Mouse (Mus musculus): ENCODE data around the gene Krt42. TPM values are rescaled to one million over a fixed set of nuclear protein-coding genes. Genes with fewer than 3 reads are reported as not detected.

Krt42 gene
- polyA plus RNA-seq, 1 experiment from 2014 or later, result not detected

GRCm38 (mm10) chr11:100297801-100298200 is 28.1 kb upstream of the Krt42 start:
- H3K9me3 ChIP-seq (replicated peaks), result no peaks in the 10 kb centered on the region
- no peaks in the 10 kb centered on the region for H3K36me3 ChIP-seq
- no peaks in the 10 kb centered on the region for H3K27me3 ChIP-seq (ENCODE audit: low read depth, poor library complexity, severe bottlenecking)
- WGBS, result 35% methylated on average over 5 of the region's 5 CpGs
- no peak for DNase-seq (ENCODE audit: low spot score)
- no peak overlapping the region for H3K27ac ChIP-seq
- peak overlapping the region; percentile 33; the same call in 1 of the 2 replicates for H3K4me3 ChIP-seq
- peaks cover 8% of the 10 kb centered on the region for H3K4me1 ChIP-seq

GRCm38 (mm10) chr11:100295308-100295707 is 25.6 kb upstream of the Krt42 start:
- no peak overlapping the region for H3K27ac ChIP-seq
- peaks cover 13% of the 10 kb centered on the region for H3K4me1 ChIP-seq
- no peaks in the 10 kb centered on the region for H3K36me3 ChIP-seq
- no peaks in the 10 kb centered on the region for H3K9me3 ChIP-seq (replicated peaks)
- peak; percentile 94 for DNase-seq (ENCODE audit: low spot score)
- H3K27me3 ChIP-seq (ENCODE audit: low read depth, poor library complexity, severe bottlenecking), result no peaks in the 10 kb centered on the region
- no peak overlapping the region for H3K4me3 ChIP-seq
- 5% methylated on average over 10 of the region's 10 CpGs for WGBS

GRCm38 (mm10) chr11:100292884-100293283 is 23.2 kb upstream of the Krt42 start:
- Histone ChIP-seq H3K27ac (no peak overlapping the region), H3K27me3 (ENCODE audit: low read depth, poor library complexity, severe bottlenecking) (no peaks in the 10 kb centered on the region), H3K4me1 (0 out of 2 replicates have a peak, but pooled peaks cover 8% of the 10 kb centered on the region), H3K4me3 (no peak overlapping the region), H3K9me3 (replicated peaks) (no peaks in the 10 kb centered on the region), H3K36me3 (no peaks in the 10 kb centered on the region)
- no peak for DNase-seq (ENCODE audit: low spot score)
- WGBS, result 63% methylated on average over 6 of the region's 6 CpGs

- DNase-seq (ENCODE audit: low spot score), result no peak
- no peak overlapping the region for H3K4me3 ChIP-seq
Observed at GRCm38 (mm10) chr11:100290235-100290634, 20.6 kb upstream of the Krt42 start.

GRCm38 (mm10) chr11:100288942-100289341 is 19.3 kb upstream of the Krt42 start:
- Histone ChIP-seq H3K27me3 (ENCODE audit: low read depth, poor library complexity, severe bottlenecking) (no peaks in the 10 kb centered on the region), H3K4me3 (no peak overlapping the region), H3K36me3 (no peaks in the 10 kb centered on the region), H3K9me3 (replicated peaks) (no peaks in the 10 kb centered on the region), H3K27ac (peak overlapping the region; percentile 16; the same call in 1 of the 2 replicates), H3K4me1 (peaks cover 8% of the 10 kb centered on the region; the same call in 1 of the 2 replicates)
- WGBS, result 83% methylated on average over 6 of the region's 6 CpGs
- DNase-seq (ENCODE audit: low spot score), result no peak

More at GRCm38 (mm10) chr11:100290235-100290634, 20.6 kb upstream of the Krt42 start:
- WGBS, result 62% methylated on average over 5 of the region's 5 CpGs
- Histone ChIP-seq H3K4me1 (peaks cover 10% of the 10 kb centered on the region; the same call in 1 of the 2 replicates), H3K27me3 (ENCODE audit: low read depth, poor library complexity, severe bottlenecking) (no peaks in the 10 kb centered on the region), H3K9me3 (replicated peaks) (no peaks in the 10 kb centered on the region), H3K27ac (no peak overlapping the region), H3K36me3 (no peaks in the 10 kb centered on the region)

- peak overlapping the region; percentile 21; the same call in 1 of the 2 replicates for H3K27ac ChIP-seq
- H3K27me3 ChIP-seq (ENCODE audit: low read depth, poor library complexity, severe bottlenecking), result no peaks in the 10 kb centered on the region
- H3K4me1 ChIP-seq, result peaks cover 11% of the 10 kb centered on the region; the same call in 1 of the 2 replicates
- H3K9me3 ChIP-seq (replicated peaks), result no peaks in the 10 kb centered on the region
- DNase-seq (ENCODE audit: low spot score), result no peak
- no peaks in the 10 kb centered on the region for H3K36me3 ChIP-seq
- no peak overlapping the region for H3K4me3 ChIP-seq
- 44% methylated on average over 10 of the region's 10 CpGs for WGBS
Observed at GRCm38 (mm10) chr11:100287024-100287423, 17.4 kb upstream of the Krt42 start.

GRCm38 (mm10) chr11:100284988-100285387 is 15.3 kb upstream of the Krt42 start:
- Histone ChIP-seq H3K27me3 (ENCODE audit: low read depth, poor library complexity, severe bottlenecking) (no peaks in the 10 kb centered on the region), H3K9me3 (replicated peaks) (no peaks in the 10 kb centered on the region), H3K4me3 (no peak overlapping the region), H3K36me3 (no peaks in the 10 kb centered on the region), H3K27ac (no peak overlapping the region), H3K4me1 (peaks cover 6% of the 10 kb centered on the region; the same call in 1 of the 2 replicates)
- 86% methylated on average over 4 of the region's 4 CpGs for WGBS
- DNase-seq (ENCODE audit: low spot score), result no peak

GRCm38 (mm10) chr11:100282549-100282948 is 12.9 kb upstream of the Krt42 start:
- peaks cover 6% of the 10 kb centered on the region; the same call in 1 of the 2 replicates for H3K4me1 ChIP-seq
- no peak overlapping the region for H3K27ac ChIP-seq
- peak; percentile 90 for DNase-seq (ENCODE audit: low spot score)
- WGBS, result 23% methylated on average over 10 of the region's 10 CpGs
- H3K36me3 ChIP-seq, result no peaks in the 10 kb centered on the region
- H3K27me3 ChIP-seq (ENCODE audit: low read depth, poor library complexity, severe bottlenecking), result no peaks in the 10 kb centered on the region
- no peak overlapping the region for H3K4me3 ChIP-seq
- H3K9me3 ChIP-seq (replicated peaks), result no peaks in the 10 kb centered on the region

GRCm38 (mm10) chr11:100281596-100282544 is 12.2 kb upstream of the Krt42 start:
- Histone ChIP-seq H3K36me3 (no peaks in the 10 kb centered on the region), H3K9me3 (replicated peaks) (no peaks in the 10 kb centered on the region), H3K4me3 (no peak overlapping the region), H3K27ac (peak overlapping the region; percentile 20; the same call in 1 of the 2 replicates), H3K27me3 (ENCODE audit: low read depth, poor library complexity, severe bottlenecking) (no peaks in the 10 kb centered on the region), H3K4me1 (peaks cover 3% of the 10 kb centered on the region; the same call in 1 of the 2 replicates)
- DNase-seq (ENCODE audit: low spot score), result peak; percentile 93
- WGBS, result 25% methylated on average over 11 of the region's 11 CpGs

- WGBS, result 57% methylated on average over 5 of the region's 5 CpGs
- Histone ChIP-seq H3K36me3 (no peaks in the 10 kb centered on the region), H3K27me3 (ENCODE audit: low read depth, poor library complexity, severe bottlenecking) (no peaks in the 10 kb centered on the region), H3K9me3 (replicated peaks) (no peaks in the 10 kb centered on the region), H3K27ac (no peak overlapping the region), H3K4me1 (0 out of 2 replicates have a peak, but pooled peaks cover 3% of the 10 kb centered on the region), H3K4me3 (no peak overlapping the region)
- DNase-seq (ENCODE audit: low spot score), result no peak
Observed at GRCm38 (mm10) chr11:100278759-100279158, 9.1 kb upstream of the Krt42 start.

- Histone ChIP-seq H3K27ac (no peak overlapping the region), H3K27me3 (ENCODE audit: low read depth, poor library complexity, severe bottlenecking) (no peaks in the 10 kb centered on the region), H3K4me1 (0 out of 2 replicates have a peak, but pooled peaks cover 3% of the 10 kb centered on the region), H3K36me3 (no peaks in the 10 kb centered on the region), H3K9me3 (replicated peaks) (no peaks in the 10 kb centered on the region), H3K4me3 (no peak overlapping the region)
- whole genome bisulfite sequencing, result 76% methylated on average over 15 of the region's 15 CpGs
- no peak for DNase-seq (ENCODE audit: low spot score)
Observed at GRCm38 (mm10) chr11:100277726-100278480, 8.2 kb upstream of the Krt42 start.

GRCm38 (mm10) chr11:100275466-100275865 is 5.8 kb upstream of the Krt42 start:
- H3K27ac ChIP-seq, result no peak overlapping the region
- no peaks in the 10 kb centered on the region for H3K9me3 ChIP-seq (replicated peaks)
- no peaks in the 10 kb centered on the region for H3K27me3 ChIP-seq (ENCODE audit: low read depth, poor library complexity, severe bottlenecking)
- no peak for DNase-seq (ENCODE audit: low spot score)
- no peaks in the 10 kb centered on the region for H3K36me3 ChIP-seq
- H3K4me1 ChIP-seq, result no peaks in the 10 kb centered on the region
- H3K4me3 ChIP-seq, result no peak overlapping the region
- 62% methylated on average over 5 of the region's 5 CpGs for WGBS
